Mouse (Mus musculus) embryonic facial prominence, embryonic 14.5 days (tissue): ENCODE data around the gene Spaca9. TPM values are rescaled to one million over a fixed set of nuclear protein-coding genes. Genes with fewer than 3 reads are reported as not detected.

Source experiments
- ATAC-seq: fragments of 200-750 bp; cut with Nextera tagmentation; 2 replicates; pipeline ENCODE4 v1.8.0; 2017; ENCODE audit warnings: low read depth, moderate number of reproducible peaks, moderate TSS enrichment
- DNase-seq: peaks from one replicate; pipeline ENCODE4 v3.0.0-alpha.2; 2015; ENCODE audit warnings: low spot score
- H3K27ac ChIP-seq: fragments of 300-500 bp; sonication (generic); replicated peaks from 2 replicates; pipeline ENCODE4 v1.5.1; 2014; ENCODE audit warnings: low read depth, mild to moderate bottlenecking, low read length, moderate library complexity
- H3K27me3 ChIP-seq: fragments of 300-500 bp; sonication (generic); replicated peaks from 2 replicates; pipeline ENCODE4 v1.6.1; 2014; ENCODE audit warnings: low read length; ENCODE audit not compliant: control insufficient read depth, insufficient read depth
- H3K36me3 ChIP-seq: fragments of 300-500 bp; sonication (generic); 2 replicates; pipeline ENCODE4 v1.6.1; 2014; ENCODE audit warnings: low read length, mixed read lengths; ENCODE audit not compliant: control insufficient read depth, insufficient read depth
- H3K4me1 ChIP-seq: fragments of 300-500 bp; sonication (generic); 2 replicates; pipeline ENCODE4 v1.6.1; 2014; ENCODE audit warnings: antibody characterized with exemption, low read length; ENCODE audit not compliant: control insufficient read depth, insufficient read depth
- H3K4me2 ChIP-seq: fragments of 300-500 bp; sonication (generic); 2 replicates; pipeline ENCODE4 v1.6.1; 2014; ENCODE audit warnings: low read depth, mild to moderate bottlenecking, low read length, moderate library complexity, mixed read lengths
- H3K4me3 ChIP-seq: fragments of 300-500 bp; sonication (generic); 2 replicates; pipeline ENCODE4 v1.5.1; 2014; ENCODE audit warnings: low read depth, mild to moderate bottlenecking, low read length
- H3K9ac ChIP-seq: fragments of 300-500 bp; sonication (generic); 2 replicates; pipeline ENCODE4 v1.6.1; 2014; ENCODE audit warnings: low read depth, mild to moderate bottlenecking, low read length, moderate library complexity, mixed read lengths
- H3K9me3 ChIP-seq: fragments of 300-500 bp; sonication (generic); 2 replicates; pipeline ENCODE4 v1.6.1; 2016; ENCODE audit warnings: low read length; ENCODE audit not compliant: control insufficient read depth
- WGBS: fragments of 180-500 bp; shearing (Covaris S2); extraction: QIAGEN DNeasy Blood & Tissue Kit; methylation state at CpG from one replicate; pipeline ENCODE4 v1.1.7; 2014; 5-methylcytosine and 5-hydroxymethylcytosine counted together
- polyA plus RNA-seq: library from polyadenylated mRNA; unstranded; fragments of >200 nt; fragmentation: Nextera tagmentation; extraction: Ambion mirVana; gene quantifications from 2 replicates; pipeline ENCODE4 v1.2.1, GENCODE M21; 2014

Spaca9 gene
- polyA plus RNA-seq, 1 experiment from 2014 or later: 4.4 TPM

- WGBS: 48% methylated on average over 9 of the region's 9 CpGs
- Histone ChIP-seq H3K36me3 (no peaks in the 10 kb centered on the region), H3K4me3 (no peak overlapping the region), H3K27me3 (no peaks in the 10 kb centered on the region), H3K27ac (no peak overlapping the region), H3K9me3 (no peaks in the 10 kb centered on the region), H3K4me2 (no peak overlapping the region), H3K9ac (no peak overlapping the region), H3K4me1 (no peaks in the 10 kb centered on the region)
- DNase-seq: no peak
- no peak for ATAC-seq
Measured at GRCm38 (mm10) chr2:28723912-28724311, 24.4 kb upstream of the Spaca9 start.

GRCm38 (mm10) chr2:28722419-28722818 lies 22.9 kb upstream of the Spaca9 start:
- H3K4me2 ChIP-seq: no peak overlapping the region
- no peak overlapping the region for H3K9ac ChIP-seq
- WGBS: 86% methylated on average over 8 of the region's 8 CpGs
- no peak for DNase-seq
- H3K27ac ChIP-seq: no peak overlapping the region
- no peak overlapping the region for H3K4me3 ChIP-seq
- H3K9me3 ChIP-seq: no peaks in the 10 kb centered on the region
- no peaks in the 10 kb centered on the region for H3K36me3 ChIP-seq
- H3K4me1 ChIP-seq: no peaks in the 10 kb centered on the region
- H3K27me3 ChIP-seq: no peaks in the 10 kb centered on the region
- ATAC-seq: no peak

- Histone ChIP-seq H3K4me3 (no peak overlapping the region), H3K9ac (peak overlapping the region; percentile 3; the same call in 1 of the 2 replicates), H3K4me1 (peaks cover 12% of the 10 kb centered on the region), H3K36me3 (no peaks in the 10 kb centered on the region), H3K27ac (peak overlapping the region; percentile 74), H3K4me2 (no peak overlapping the region), H3K9me3 (no peaks in the 10 kb centered on the region), H3K27me3 (no peaks in the 10 kb centered on the region)
- ATAC-seq (no peak), DNase-seq (no peak)
- 81% methylated on average over 8 of the region's 8 CpGs for WGBS
Measured at GRCm38 (mm10) chr2:28713036-28713435, 13.5 kb upstream of the Spaca9 start.

GRCm38 (mm10) chr2:28706787-28707186 lies 7.3 kb upstream of the Spaca9 start:
- Histone ChIP-seq H3K36me3 (no peaks in the 10 kb centered on the region), H3K4me2 (no peak overlapping the region), H3K27ac (no peak overlapping the region), H3K9ac (no peak overlapping the region), H3K4me3 (no peak overlapping the region), H3K4me1 (no peaks in the 10 kb centered on the region), H3K27me3 (no peaks in the 10 kb centered on the region), H3K9me3 (no peaks in the 10 kb centered on the region)
- 47% methylated on average over 6 of the region's 6 CpGs for WGBS
- no peak for ATAC-seq
- no peak for DNase-seq

- Histone ChIP-seq H3K9ac (no peak overlapping the region), H3K4me2 (no peak overlapping the region), H3K4me3 (no peak overlapping the region), H3K27ac (no peak overlapping the region), H3K4me1 (no peaks in the 10 kb centered on the region), H3K9me3 (no peaks in the 10 kb centered on the region), H3K27me3 (no peaks in the 10 kb centered on the region), H3K36me3 (no peaks in the 10 kb centered on the region)
- no peak for ATAC-seq
- WGBS: 49% methylated on average over 8 of the region's 8 CpGs
- no peak for DNase-seq
Measured at GRCm38 (mm10) chr2:28706106-28706636, 6.6 kb upstream of the Spaca9 start.

- H3K27ac ChIP-seq: no peak overlapping the region
- no peak for ATAC-seq
- no peak for DNase-seq
- H3K4me3 ChIP-seq: no peak overlapping the region
- H3K4me1 ChIP-seq: peaks cover 9% of the 10 kb centered on the region
- H3K9ac ChIP-seq: no peak overlapping the region
- no peak overlapping the region for H3K4me2 ChIP-seq
- H3K27me3 ChIP-seq: no peaks in the 10 kb centered on the region
- 67% methylated on average over 8 of the region's 8 CpGs for WGBS
- no peaks in the 10 kb centered on the region for H3K36me3 ChIP-seq
- H3K9me3 ChIP-seq: no peaks in the 10 kb centered on the region
Measured at GRCm38 (mm10) chr2:28701646-28702262, 2.2 kb upstream of the Spaca9 start.

- Histone ChIP-seq H3K4me1 (peaks cover 9% of the 10 kb centered on the region), H3K27me3 (no peaks in the 10 kb centered on the region), H3K9ac (no peak overlapping the region), H3K36me3 (no peaks in the 10 kb centered on the region), H3K9me3 (no peaks in the 10 kb centered on the region), H3K27ac (no peak overlapping the region), H3K4me2 (no peak overlapping the region), H3K4me3 (no peak overlapping the region)
- ATAC-seq (no peak), DNase-seq (no peak)
- 66% methylated on average over 5 of the region's 5 CpGs for WGBS
Measured at GRCm38 (mm10) chr2:28698566-28698965, 961 bp downstream of the Spaca9 start.

- no peak overlapping the region for H3K4me3 ChIP-seq
- H3K27me3 ChIP-seq: no peaks in the 10 kb centered on the region
- 76% methylated on average over 9 of the region's 9 CpGs for WGBS
- no peaks in the 10 kb centered on the region for H3K4me1 ChIP-seq
- H3K27ac ChIP-seq: no peak overlapping the region
- peaks cover 2% of the 10 kb centered on the region; the same call in 1 of the 2 replicates for H3K36me3 ChIP-seq
- no peak overlapping the region for H3K4me2 ChIP-seq
- DNase-seq (no peak), ATAC-seq (no peak)
- H3K9me3 ChIP-seq: no peaks in the 10 kb centered on the region
- H3K9ac ChIP-seq: no peak overlapping the region
Measured at GRCm38 (mm10) chr2:28692692-28693091, 6.8 kb downstream of the Spaca9 start.

GRCm38 (mm10) chr2:28688431-28688830 lies 11.1 kb downstream of the Spaca9 start:
- H3K27me3 ChIP-seq: no peaks in the 10 kb centered on the region
- no peaks in the 10 kb centered on the region for H3K9me3 ChIP-seq
- H3K4me1 ChIP-seq: no peaks in the 10 kb centered on the region
- H3K36me3 ChIP-seq: peaks cover 42% of the 10 kb centered on the region
- no peak overlapping the region for H3K4me2 ChIP-seq
- no peak overlapping the region for H3K4me3 ChIP-seq
- DNase-seq (peak; percentile 45), ATAC-seq (0 out of 2 replicates have a peak, but pooled peaks have one; percentile 53)
- H3K9ac ChIP-seq: no peak overlapping the region
- H3K27ac ChIP-seq: no peak overlapping the region
- WGBS: 43% methylated on average over 3 of the region's 3 CpGs
